Mouse (Mus musculus): ENCODE data around the gene Rbm12. TPM values are rescaled to one million over a fixed set of nuclear protein-coding genes. Genes with fewer than 3 reads are reported as not detected.

Gene Rbm12
- total RNA-seq (2014; rRNA removed), result 28.6 and 31.6 TPM in 2 replicates
- polyA plus RNA-seq (2015; fragmentation: Nextera tagmentation; extraction: Ambion mirVana), result 17.7 and 19.4 TPM in 2 replicates

- Histone ChIP-seq H3K4me1 (ENCODE audit: insufficient read depth) (peaks cover 8% of the 10 kb centered on the region), H3K9ac (peak within 1 kb of the TSS; percentile 99), H3K27me3 (ENCODE audit: insufficient read depth, low read length) (no peaks in the 10 kb centered on the region), H3K9me3 (ENCODE audit: low read length) (no peaks in the 10 kb centered on the region), H3K4me2 (ENCODE audit: low read depth) (peak within 1 kb of the TSS; percentile 54), H3K36me3 (ENCODE audit: insufficient read depth) (no peaks in the 10 kb centered on the region), H3K4me3 (ENCODE audit: low read depth, low read length) (peak within 1 kb of the TSS; percentile 99), H3K27ac (ENCODE audit: low read depth, low read length) (peak within 1 kb of the TSS; percentile 93)
- no peak for TF ChIP-seq CTCF (IDR thresholded peaks at IDR 0.05; ENCODE audit: low read depth)
- 2% methylated on average over 74 of the region's 74 CpGs for WGBS
- ATAC-seq, result peak; percentile 97
- DNase-seq, result peak; percentile 96
These were observed at the start of gene Rbm12, which contains the start of gene Cpne1 for GRCm38 (mm10) chr2:156111358-156112079. Gene Rbm12, minus strand, starts transcription at chr2:156111978. Gene Cpne1, minus strand, starts transcription at chr2:156111965.

DNA sequence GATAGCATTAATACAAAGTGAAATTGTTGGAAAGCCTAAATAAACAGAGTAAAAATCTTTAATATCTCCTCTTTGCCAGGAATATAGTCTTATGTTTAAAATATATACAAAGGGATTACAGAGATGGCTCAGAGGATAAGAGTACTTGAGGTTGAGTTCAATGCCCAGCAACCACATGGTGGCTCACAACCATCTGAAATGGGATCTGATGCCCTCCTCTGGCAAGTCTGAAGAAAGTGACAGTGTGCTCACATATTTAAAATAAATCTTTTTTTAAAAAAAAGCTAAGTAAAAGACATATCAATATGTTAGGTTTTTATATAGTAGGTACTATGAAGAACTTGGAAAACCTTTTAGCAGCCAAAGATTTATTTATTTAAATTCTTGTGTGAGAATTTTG lies 39.8 kb upstream of the Rbm12 start:
- TF ChIP-seq CTCF (IDR thresholded peaks at IDR 0.05; ENCODE audit: low read depth), result peak; percentile 31; the same call in 1 of the 2 replicates
- Histone ChIP-seq H3K27me3 (ENCODE audit: insufficient read depth, low read length) (no peaks in the 10 kb centered on the region), H3K27ac (ENCODE audit: low read depth, low read length) (no peak overlapping the region), H3K4me1 (ENCODE audit: insufficient read depth) (no peaks in the 10 kb centered on the region), H3K9ac (no peak overlapping the region), H3K4me2 (ENCODE audit: low read depth) (no peak overlapping the region), H3K36me3 (ENCODE audit: insufficient read depth) (peaks cover 56% of the 10 kb centered on the region), H3K9me3 (ENCODE audit: low read length) (no peaks in the 10 kb centered on the region), H3K4me3 (ENCODE audit: low read depth, low read length) (no peak overlapping the region)
- DNase-seq (no peak), ATAC-seq (no peak)

- TF ChIP-seq CTCF (IDR thresholded peaks at IDR 0.05; ENCODE audit: low read depth), result no peak
- Histone ChIP-seq H3K4me2 (ENCODE audit: low read depth) (no peak overlapping the region), H3K9me3 (ENCODE audit: low read length) (no peaks in the 10 kb centered on the region), H3K4me3 (ENCODE audit: low read depth, low read length) (no peak overlapping the region), H3K4me1 (ENCODE audit: insufficient read depth) (peaks cover 4% of the 10 kb centered on the region; the same call in 1 of the 2 replicates), H3K36me3 (ENCODE audit: insufficient read depth) (peaks cover 37% of the 10 kb centered on the region), H3K27me3 (ENCODE audit: insufficient read depth, low read length) (no peaks in the 10 kb centered on the region), H3K27ac (ENCODE audit: low read depth, low read length) (no peak overlapping the region), H3K9ac (no peak overlapping the region)
- 85% methylated on average over 3 of the region's 3 CpGs for WGBS
- no peak for DNase-seq
- no peak for ATAC-seq
These were observed 35.6 kb upstream of the Rbm12 start for GRCm38 (mm10) chr2:156147316-156147915.

- Histone ChIP-seq H3K4me3 (ENCODE audit: low read depth, low read length) (no peak overlapping the region), H3K27ac (ENCODE audit: low read depth, low read length) (no peak overlapping the region), H3K36me3 (ENCODE audit: insufficient read depth) (peaks cover 37% of the 10 kb centered on the region), H3K9me3 (ENCODE audit: low read length) (no peaks in the 10 kb centered on the region), H3K27me3 (ENCODE audit: insufficient read depth, low read length) (no peaks in the 10 kb centered on the region), H3K4me2 (ENCODE audit: low read depth) (no peak overlapping the region), H3K9ac (no peak overlapping the region), H3K4me1 (ENCODE audit: insufficient read depth) (peaks cover 4% of the 10 kb centered on the region; the same call in 1 of the 2 replicates)
- DNase-seq (no peak), ATAC-seq (no peak)
- 61% methylated on average over 5 of the region's 5 CpGs for WGBS
- no peak for TF ChIP-seq CTCF (IDR thresholded peaks at IDR 0.05; ENCODE audit: low read depth)
These were observed 34.7 kb upstream of the Rbm12 start for GRCm38 (mm10) chr2:156146272-156146989.

DNA sequence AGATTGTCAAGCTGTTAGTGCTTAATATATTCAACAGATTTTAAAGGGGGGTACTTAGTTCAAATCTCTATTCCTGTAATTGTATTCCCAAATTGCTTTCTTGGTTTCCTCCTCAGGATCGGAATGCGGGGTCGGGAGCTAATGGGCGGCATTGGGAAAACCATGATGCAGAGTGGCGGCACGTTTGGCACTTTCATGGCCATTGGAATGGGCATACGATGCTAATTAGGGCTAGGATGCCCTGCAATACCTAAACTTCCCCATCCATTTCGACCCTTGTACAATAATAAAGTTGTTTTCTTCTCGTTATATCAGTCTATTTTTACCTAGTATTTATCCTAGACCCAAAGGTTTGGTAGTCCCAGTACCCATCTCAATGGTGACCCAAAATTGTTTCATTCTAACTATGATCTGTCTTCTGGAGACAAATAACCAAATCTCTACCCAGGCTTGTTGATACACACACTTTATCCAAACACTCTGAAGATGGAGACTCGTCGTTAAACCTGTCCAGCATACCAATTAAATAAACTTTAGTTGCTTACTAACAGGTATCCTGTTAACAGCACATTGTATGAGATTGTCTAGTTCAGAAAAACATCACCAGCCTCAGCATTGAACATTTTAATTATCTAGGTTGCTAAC lies 33.8 kb upstream of the Rbm12 start:
- Histone ChIP-seq H3K4me2 (ENCODE audit: low read depth) (peak overlapping the region; percentile 83; the same call in 1 of the 2 replicates), H3K27me3 (ENCODE audit: insufficient read depth, low read length) (no peaks in the 10 kb centered on the region), H3K9me3 (ENCODE audit: low read length) (no peaks in the 10 kb centered on the region), H3K27ac (ENCODE audit: low read depth, low read length) (no peak overlapping the region), H3K4me3 (ENCODE audit: low read depth, low read length) (no peak overlapping the region), H3K4me1 (ENCODE audit: insufficient read depth) (peaks cover 4% of the 10 kb centered on the region; the same call in 1 of the 2 replicates), H3K36me3 (ENCODE audit: insufficient read depth) (peaks cover 36% of the 10 kb centered on the region), H3K9ac (no peak overlapping the region)
- WGBS, result 47% methylated on average over 11 of the region's 11 CpGs
- TF ChIP-seq CTCF (IDR thresholded peaks at IDR 0.05; ENCODE audit: low read depth), result no peak
- no peak for DNase-seq
- no peak for ATAC-seq

- under 1% methylated on average over 70 of the region's 70 CpGs for WGBS
- TF ChIP-seq CTCF (IDR thresholded peaks at IDR 0.05; ENCODE audit: low read depth), result peak; percentile 84
- peak; percentile 99 for ATAC-seq
These were observed 32.4 kb upstream of the Rbm12 start, which contains the start of the genes Romo1 and Nfs1 for GRCm38 (mm10) chr2:156143953-156144724. Gene Romo1, plus strand, starts transcription at chr2:156144039. Gene Nfs1, minus strand, starts transcription at chr2:156144186.

More at GRCm38 (mm10) chr2:156143953-156144724, 32.4 kb upstream of the Rbm12 start, which contains the start of the genes Romo1 and Nfs1:
- DNase-seq, result peak; percentile 98
- Histone ChIP-seq H3K4me3 (ENCODE audit: low read depth, low read length) (peak within 1 kb of the TSS; percentile 67), H3K9me3 (ENCODE audit: low read length) (no peaks in the 10 kb centered on the region), H3K36me3 (ENCODE audit: insufficient read depth) (peaks cover 25% of the 10 kb centered on the region), H3K9ac (peak within 1 kb of the TSS; percentile 83), H3K4me1 (ENCODE audit: insufficient read depth) (peaks cover 4% of the 10 kb centered on the region; the same call in 1 of the 2 replicates), H3K27ac (ENCODE audit: low read depth, low read length) (peak within 1 kb of the TSS; percentile 90), H3K27me3 (ENCODE audit: insufficient read depth, low read length) (no peaks in the 10 kb centered on the region), H3K4me2 (ENCODE audit: low read depth) (peak within 1 kb of the TSS; percentile 83)

Data from forebrain, postnatal 0 days (tissue).